Mouse (Mus musculus): Measurements from ENCODE around the gene Ets2. TPM values are rescaled to one million over a fixed set of nuclear protein-coding genes. Genes with fewer than 3 reads are reported as not detected.

Gene Ets2
- polyA plus RNA-seq, 1 experiment from 2014 or later = 35.1 TPM

DNA sequence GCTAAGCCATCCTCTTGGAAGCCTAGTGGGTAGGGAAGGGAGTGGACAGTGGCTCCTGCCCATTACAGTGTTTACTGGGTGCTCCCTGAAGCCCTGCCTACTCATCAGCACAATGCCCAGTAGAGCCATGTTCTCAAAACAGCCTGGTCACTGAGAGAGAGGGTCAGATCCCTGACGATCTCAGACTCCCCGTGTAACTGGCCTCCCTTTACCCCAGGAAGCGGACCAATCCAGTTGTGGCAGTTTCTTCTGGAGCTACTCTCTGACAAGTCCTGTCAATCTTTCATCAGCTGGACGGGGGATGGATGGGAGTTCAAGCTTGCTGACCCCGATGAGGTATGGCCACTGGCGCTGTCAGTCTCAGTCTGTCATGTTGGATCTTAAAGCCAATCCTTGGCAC, 15.8 kb downstream of the Ets2 start:
- Histone ChIP-seq H3K36me3 (ENCODE audit: control insufficient read depth, insufficient read depth, low read length) (peaks cover 69% of the 10 kb centered on the region), H3K27me3 (ENCODE audit: control insufficient read depth, insufficient read depth, low read length) (no peaks in the 10 kb centered on the region), H3K4me2 (replicated peaks; ENCODE audit: low read depth) (no peak overlapping the region), H3K9ac (ENCODE audit: low read length) (no peak overlapping the region), H3K9me3 (ENCODE audit: control insufficient read depth, low read length) (no peaks in the 10 kb centered on the region), H3K4me3 (ENCODE audit: low read depth, low read length) (no peak overlapping the region), H3K27ac (replicated peaks) (0 out of 2 replicates have a peak overlapping the region, but pooled peaks have one; percentile 13), H3K4me1 (replicated peaks; ENCODE audit: control insufficient read depth, insufficient read depth) (no peaks in the 10 kb centered on the region)
- TF ChIP-seq EP300 (optimal IDR thresholded peaks at IDR 0.05) (no peak), CTCF (IDR thresholded peaks at IDR 0.05; ENCODE audit: low read depth) (no peak)
- ATAC-seq (ENCODE audit: low FRiP score, low TSS enrichment) = peak; percentile 30; the same call in 1 of the 2 replicates
- no peak for DNase-seq (ENCODE audit: low spot score)
- 96% methylated on average over 6 of the region's 6 CpGs for WGBS

DNA sequence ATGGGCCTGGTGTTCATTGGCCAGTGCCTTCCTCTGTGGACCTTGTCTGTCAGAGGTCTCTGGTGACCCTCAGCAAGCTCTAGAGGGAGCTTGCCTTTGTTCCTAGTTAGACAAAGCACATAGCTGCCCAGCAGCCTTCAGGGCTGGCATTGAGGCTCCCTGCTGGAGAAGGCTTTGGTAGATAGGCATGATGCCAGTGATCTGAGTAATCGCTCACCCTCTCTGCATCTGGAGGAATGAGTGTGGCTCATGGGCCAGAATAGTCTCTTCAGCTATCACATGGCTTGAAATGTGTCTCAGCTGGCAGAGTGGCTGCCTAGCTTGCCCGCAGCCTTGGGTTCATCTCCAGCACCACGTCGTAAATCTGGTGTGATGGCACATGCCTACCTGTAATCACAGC, 16.2 kb downstream of the Ets2 start:
- no peak for ATAC-seq (ENCODE audit: low FRiP score, low TSS enrichment)
- H3K9ac ChIP-seq (ENCODE audit: low read length) = no peak overlapping the region
- WGBS = 92% methylated on average over 4 of the region's 4 CpGs

DNA sequence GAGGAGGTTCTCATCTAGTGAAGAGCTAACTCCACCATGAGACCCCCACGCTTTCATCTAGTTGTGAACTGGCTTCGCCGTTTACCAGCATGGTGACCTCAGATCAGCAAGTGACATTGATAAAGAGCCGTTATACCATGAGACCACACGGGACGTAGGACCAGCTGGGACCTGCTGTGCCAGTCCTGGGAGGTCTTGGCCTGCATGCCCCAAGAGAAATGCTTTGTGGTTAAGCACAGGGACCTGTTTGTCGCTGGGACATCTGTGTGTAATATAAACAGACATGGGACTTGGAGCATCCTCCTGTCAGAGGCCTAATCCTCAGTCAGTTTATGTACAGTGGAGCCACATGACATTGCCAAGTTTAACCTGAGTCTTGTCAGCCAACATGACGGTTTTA, 18.7 kb downstream of the Ets2 start:
- H3K4me1 ChIP-seq (replicated peaks; ENCODE audit: control insufficient read depth, insufficient read depth) = no peaks in the 10 kb centered on the region
- no peak for ATAC-seq (ENCODE audit: low FRiP score, low TSS enrichment)
- 85% methylated on average over 8 of the region's 8 CpGs for WGBS
- H3K4me2 ChIP-seq (replicated peaks; ENCODE audit: low read depth) = no peak overlapping the region
- no peak overlapping the region for H3K27ac ChIP-seq (replicated peaks)
- no peak for TF ChIP-seq CTCF (IDR thresholded peaks at IDR 0.05; ENCODE audit: low read depth)
- TF ChIP-seq EP300 (optimal IDR thresholded peaks at IDR 0.05) = no peak
- H3K27me3 ChIP-seq (ENCODE audit: control insufficient read depth, insufficient read depth, low read length) = no peaks in the 10 kb centered on the region
- no peak overlapping the region for H3K9ac ChIP-seq (ENCODE audit: low read length)
- peaks cover 50% of the 10 kb centered on the region for H3K36me3 ChIP-seq (ENCODE audit: control insufficient read depth, insufficient read depth, low read length)
- no peak overlapping the region for H3K4me3 ChIP-seq (ENCODE audit: low read depth, low read length)
- DNase-seq (ENCODE audit: low spot score) = no peak
- no peaks in the 10 kb centered on the region for H3K9me3 ChIP-seq (ENCODE audit: control insufficient read depth, low read length)

More for the DNA sequence above, 16.2 kb downstream of the Ets2 start:
- TF ChIP-seq CTCF (IDR thresholded peaks at IDR 0.05; ENCODE audit: low read depth) (no peak), EP300 (optimal IDR thresholded peaks at IDR 0.05) (no peak)
- Histone ChIP-seq H3K4me3 (ENCODE audit: low read depth, low read length) (no peak overlapping the region), H3K27ac (replicated peaks) (0 out of 2 replicates have a peak overlapping the region, but pooled peaks have one; percentile 13), H3K4me2 (replicated peaks; ENCODE audit: low read depth) (no peak overlapping the region), H3K9me3 (ENCODE audit: control insufficient read depth, low read length) (no peaks in the 10 kb centered on the region), H3K27me3 (ENCODE audit: control insufficient read depth, insufficient read depth, low read length) (no peaks in the 10 kb centered on the region), H3K36me3 (ENCODE audit: control insufficient read depth, insufficient read depth, low read length) (peaks cover 69% of the 10 kb centered on the region), H3K4me1 (replicated peaks; ENCODE audit: control insufficient read depth, insufficient read depth) (no peaks in the 10 kb centered on the region)
- DNase-seq (ENCODE audit: low spot score) = no peak

DNA sequence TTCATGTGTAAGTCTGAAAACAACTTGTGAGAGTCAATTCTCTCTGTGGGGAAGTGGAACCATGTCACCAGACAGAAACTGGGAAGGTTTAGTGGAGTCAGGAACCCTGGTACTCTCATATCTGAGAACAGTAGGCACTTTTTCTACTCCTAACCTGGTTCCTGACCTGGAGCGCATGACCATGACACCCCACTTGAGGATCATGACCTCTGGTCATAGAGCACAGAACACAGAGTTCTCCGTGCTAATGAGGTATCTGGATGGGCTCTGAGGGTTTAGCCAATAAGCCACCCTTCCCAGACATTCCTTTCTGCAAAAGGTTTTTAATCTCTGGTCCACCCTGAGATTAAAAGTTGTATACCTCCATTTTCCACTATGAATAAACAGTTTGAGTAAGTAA, 22.4 kb downstream of the Ets2 start:
- ATAC-seq (ENCODE audit: low FRiP score, low TSS enrichment) = no peak

DNA sequence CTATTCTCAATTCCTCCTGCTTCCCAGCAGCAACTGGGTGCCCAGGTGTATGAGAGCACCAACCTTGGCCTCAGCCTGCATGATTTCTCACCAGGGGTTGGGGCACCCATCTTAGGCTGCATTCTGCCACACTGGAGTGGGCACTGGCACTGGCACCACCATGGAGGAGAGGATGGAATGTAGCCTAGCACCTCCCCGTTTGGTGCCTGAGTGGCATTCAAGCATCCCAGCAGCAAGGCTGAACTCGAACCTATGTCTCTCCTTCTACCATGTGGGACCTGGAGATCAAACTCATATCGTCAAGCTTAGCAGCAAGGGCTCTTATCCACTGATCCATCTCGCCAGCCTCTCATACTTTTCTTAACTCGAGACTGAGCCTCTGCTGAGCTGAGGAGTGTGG, 22.9 kb downstream of the Ets2 start:
- no peak overlapping the region for H3K4me3 ChIP-seq (ENCODE audit: low read depth, low read length)
- no peak for ATAC-seq (ENCODE audit: low FRiP score, low TSS enrichment)
- WGBS = 81% methylated on average over 5 of the region's 5 CpGs

More for the DNA sequence above, 22.4 kb downstream of the Ets2 start:
- no peak for DNase-seq (ENCODE audit: low spot score)
- H3K9ac ChIP-seq (ENCODE audit: low read length) = no peak overlapping the region
- TF ChIP-seq EP300 (optimal IDR thresholded peaks at IDR 0.05) = no peak
- no peak for TF ChIP-seq CTCF (IDR thresholded peaks at IDR 0.05; ENCODE audit: low read depth)
- H3K4me1 ChIP-seq (replicated peaks; ENCODE audit: control insufficient read depth, insufficient read depth) = no peaks in the 10 kb centered on the region
- H3K27ac ChIP-seq (replicated peaks) = no peak overlapping the region
- no peak overlapping the region for H3K4me3 ChIP-seq (ENCODE audit: low read depth, low read length)
- peaks cover 17% of the 10 kb centered on the region for H3K36me3 ChIP-seq (ENCODE audit: control insufficient read depth, insufficient read depth, low read length)
- H3K27me3 ChIP-seq (ENCODE audit: control insufficient read depth, insufficient read depth, low read length) = no peaks in the 10 kb centered on the region
- 85% methylated on average over 2 of the region's 2 CpGs for WGBS
- H3K9me3 ChIP-seq (ENCODE audit: control insufficient read depth, low read length) = no peaks in the 10 kb centered on the region
- H3K4me2 ChIP-seq (replicated peaks; ENCODE audit: low read depth) = no peak overlapping the region

DNA sequence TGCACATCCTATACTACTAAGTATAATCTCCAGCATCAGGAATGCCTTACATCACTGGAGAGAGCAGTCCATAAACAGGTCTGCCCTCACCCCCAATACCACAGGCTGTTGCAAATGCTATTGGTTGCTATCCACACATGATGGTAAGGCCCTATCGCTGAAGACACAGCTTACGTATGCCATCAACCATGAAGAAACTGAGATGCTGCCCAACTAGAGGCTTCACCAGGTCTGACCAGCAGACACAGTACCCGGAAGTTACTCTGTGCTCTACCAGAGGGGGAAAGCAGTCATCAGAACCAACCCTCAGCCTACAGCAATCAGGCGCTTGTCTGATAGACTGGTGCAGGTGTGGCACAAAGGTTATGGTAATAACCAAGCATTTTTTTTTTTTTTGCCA, 24.9 kb downstream of the Ets2 start:
- WGBS = 93% methylated on average over 4 of the region's 4 CpGs
- Histone ChIP-seq H3K4me3 (ENCODE audit: low read depth, low read length) (no peak overlapping the region), H3K36me3 (ENCODE audit: control insufficient read depth, insufficient read depth, low read length) (no peaks in the 10 kb centered on the region), H3K9me3 (ENCODE audit: control insufficient read depth, low read length) (no peaks in the 10 kb centered on the region), H3K4me2 (replicated peaks; ENCODE audit: low read depth) (no peak overlapping the region), H3K9ac (ENCODE audit: low read length) (no peak overlapping the region), H3K4me1 (replicated peaks; ENCODE audit: control insufficient read depth, insufficient read depth) (no peaks in the 10 kb centered on the region), H3K27ac (replicated peaks) (no peak overlapping the region), H3K27me3 (ENCODE audit: control insufficient read depth, insufficient read depth, low read length) (no peaks in the 10 kb centered on the region)
- DNase-seq (ENCODE audit: low spot score) (no peak), ATAC-seq (ENCODE audit: low FRiP score, low TSS enrichment) (no peak)
- TF ChIP-seq CTCF (IDR thresholded peaks at IDR 0.05; ENCODE audit: low read depth) = no peak
- no peak for TF ChIP-seq EP300 (optimal IDR thresholded peaks at IDR 0.05)

More for the DNA sequence above, 22.9 kb downstream of the Ets2 start:
- no peak for TF ChIP-seq CTCF (IDR thresholded peaks at IDR 0.05; ENCODE audit: low read depth)
- no peak for TF ChIP-seq EP300 (optimal IDR thresholded peaks at IDR 0.05)
- Histone ChIP-seq H3K27me3 (ENCODE audit: control insufficient read depth, insufficient read depth, low read length) (no peaks in the 10 kb centered on the region), H3K9me3 (ENCODE audit: control insufficient read depth, low read length) (no peaks in the 10 kb centered on the region), H3K27ac (replicated peaks) (no peak overlapping the region), H3K36me3 (ENCODE audit: control insufficient read depth, insufficient read depth, low read length) (peaks cover 16% of the 10 kb centered on the region), H3K4me2 (replicated peaks; ENCODE audit: low read depth) (no peak overlapping the region), H3K9ac (ENCODE audit: low read length) (no peak overlapping the region), H3K4me1 (replicated peaks; ENCODE audit: control insufficient read depth, insufficient read depth) (no peaks in the 10 kb centered on the region)
- DNase-seq (ENCODE audit: low spot score) = no peak

Measured in stomach, postnatal 0 days (tissue).